Mouse (Mus musculus) embryonic facial prominence, embryonic 11.5 days (tissue): ENCODE data around the gene Pibf1. TPM values are rescaled to one million over a fixed set of nuclear protein-coding genes. Genes with fewer than 3 reads are reported as not detected.

Experiments used
- ATAC-seq: fragments of 200-750 bp; cut with Nextera tagmentation; replicated peaks from 2 replicates; pipeline ENCODE4 v1.8.0; 2017; ENCODE audit warnings: low read depth; ENCODE audit not compliant: insufficient number of reproducible peaks, low FRiP score, low TSS enrichment
- DNase-seq: peaks from one replicate; pipeline ENCODE4 v3.0.0-alpha.2; 2015; ENCODE audit warnings: low spot score
- H3K27ac ChIP-seq: fragments of 300-500 bp; sonication (generic); replicated peaks from 2 replicates; pipeline ENCODE4 v1.5.1; 2014; ENCODE audit warnings: mild to moderate bottlenecking, low read depth, low read length, control low read depth
- H3K27me3 ChIP-seq: fragments of 300-500 bp; sonication (generic); 2 replicates; pipeline ENCODE4 v1.6.1; 2014; ENCODE audit warnings: mild to moderate bottlenecking, low read length, moderate library complexity, mixed read lengths; ENCODE audit not compliant: control insufficient read depth, insufficient read depth
- H3K36me3 ChIP-seq: fragments of 300-500 bp; sonication (generic); replicated peaks from 2 replicates; pipeline ENCODE4 v1.6.1; 2014; ENCODE audit warnings: low read depth, mild to moderate bottlenecking, low read length, moderate library complexity, mixed read lengths; ENCODE audit not compliant: control insufficient read depth, insufficient read depth
- H3K4me1 ChIP-seq: fragments of 300-500 bp; sonication (generic); 2 replicates; pipeline ENCODE4 v1.6.1; 2014; ENCODE audit warnings: low read length, mixed read lengths; ENCODE audit not compliant: control insufficient read depth, insufficient read depth
- H3K4me2 ChIP-seq: fragments of 300-500 bp; sonication (generic); 2 replicates; pipeline ENCODE4 v1.6.1; 2014; ENCODE audit warnings: low read depth, mild to moderate bottlenecking, control low read depth, low read length, moderate library complexity
- H3K4me3 ChIP-seq: fragments of 300-500 bp; sonication (generic); 2 replicates; pipeline ENCODE4 v1.5.1; 2014; ENCODE audit warnings: low read depth, low read length, control low read depth
- H3K9ac ChIP-seq: fragments of 300-500 bp; sonication (generic); replicated peaks from 2 replicates; pipeline ENCODE4 v1.6.1; 2014; ENCODE audit warnings: mild to moderate bottlenecking, control low read depth, low read length
- H3K9me3 ChIP-seq: fragments of 300-500 bp; sonication (generic); replicated peaks from 2 replicates; pipeline ENCODE4 v1.6.1; 2016; ENCODE audit warnings: mild to moderate bottlenecking, low read length, inconsistent platforms, mixed read lengths; ENCODE audit not compliant: control insufficient read depth
- WGBS: fragments of 180-500 bp; shearing (Covaris S2); extraction: QIAGEN DNeasy Blood & Tissue Kit; methylation state at CpG from one replicate; pipeline ENCODE4 v1.1.7; 2014; 5-methylcytosine and 5-hydroxymethylcytosine counted together
- polyA plus RNA-seq: library from polyadenylated mRNA; unstranded; fragments of >200 nt; fragmentation: Nextera tagmentation; extraction: Ambion mirVana; gene quantifications from 2 replicates; pipeline ENCODE4 v1.2.1, GENCODE M21; 2014

The Pibf1 gene
- polyA plus RNA-seq, 1 experiment from 2014 or later = 28.1 TPM

DNA sequence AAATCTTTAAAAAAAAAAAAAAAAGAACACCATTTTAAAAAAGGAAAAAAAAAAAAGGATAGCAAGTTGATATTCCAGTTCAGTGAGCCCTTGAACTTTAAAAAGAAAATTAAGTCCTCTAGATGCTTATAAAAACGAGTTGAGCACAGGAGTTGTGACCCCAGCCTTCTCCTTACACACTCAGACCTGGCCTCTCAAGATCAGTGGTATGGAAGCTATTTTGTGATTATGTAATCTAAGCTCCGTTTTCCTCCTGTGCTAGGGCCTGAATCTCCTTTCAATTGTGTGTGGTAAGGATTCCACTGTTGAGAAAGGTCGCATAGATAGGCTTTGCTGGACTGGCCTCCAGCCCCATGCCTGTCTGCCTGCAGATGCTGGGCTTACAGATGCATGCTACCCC lies 145.3 kb downstream of the Pibf1 start:
- no peak overlapping the region for H3K4me3 ChIP-seq
- peak; percentile 11 for DNase-seq
- no peak overlapping the region for H3K9ac ChIP-seq
- H3K27ac ChIP-seq = no peak overlapping the region
- H3K4me2 ChIP-seq = no peak overlapping the region
- no peaks in the 10 kb centered on the region for H3K4me1 ChIP-seq
- H3K9me3 ChIP-seq = no peaks in the 10 kb centered on the region
- H3K36me3 ChIP-seq = no peaks in the 10 kb centered on the region
- WGBS = 45% methylated on average over 3 of the region's 3 CpGs
- H3K27me3 ChIP-seq = no peaks in the 10 kb centered on the region
- ATAC-seq = no peak

DNA sequence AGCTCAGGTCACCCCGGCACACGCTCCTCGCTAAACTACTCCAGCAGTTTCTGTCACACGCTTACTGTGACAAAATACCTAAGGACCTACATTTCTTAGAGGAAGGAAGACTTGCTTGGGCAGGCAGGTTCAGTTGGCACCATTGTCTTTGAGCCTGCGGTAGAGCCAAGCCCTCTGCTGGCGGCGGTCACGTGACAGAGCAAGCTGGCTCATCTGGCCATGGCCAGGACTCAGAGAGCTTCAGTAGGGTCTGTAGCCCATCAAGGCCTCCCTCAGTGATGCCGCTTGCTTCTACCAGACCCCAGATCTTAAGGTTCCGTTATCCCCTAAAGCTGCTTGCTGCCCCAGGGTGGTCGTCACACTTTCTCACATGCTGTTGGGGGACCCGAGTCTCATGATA lies 162.8 kb downstream of the Pibf1 start:
- 91% methylated on average over 12 of the region's 12 CpGs for WGBS
- H3K9ac ChIP-seq = no peak overlapping the region
- no peak for DNase-seq
- H3K9me3 ChIP-seq = no peaks in the 10 kb centered on the region
- ATAC-seq = no peak
- H3K27ac ChIP-seq = no peak overlapping the region
- H3K4me2 ChIP-seq = no peak overlapping the region
- H3K36me3 ChIP-seq = no peaks in the 10 kb centered on the region
- H3K4me3 ChIP-seq = no peak overlapping the region
- no peaks in the 10 kb centered on the region for H3K4me1 ChIP-seq
- H3K27me3 ChIP-seq = no peaks in the 10 kb centered on the region

DNA sequence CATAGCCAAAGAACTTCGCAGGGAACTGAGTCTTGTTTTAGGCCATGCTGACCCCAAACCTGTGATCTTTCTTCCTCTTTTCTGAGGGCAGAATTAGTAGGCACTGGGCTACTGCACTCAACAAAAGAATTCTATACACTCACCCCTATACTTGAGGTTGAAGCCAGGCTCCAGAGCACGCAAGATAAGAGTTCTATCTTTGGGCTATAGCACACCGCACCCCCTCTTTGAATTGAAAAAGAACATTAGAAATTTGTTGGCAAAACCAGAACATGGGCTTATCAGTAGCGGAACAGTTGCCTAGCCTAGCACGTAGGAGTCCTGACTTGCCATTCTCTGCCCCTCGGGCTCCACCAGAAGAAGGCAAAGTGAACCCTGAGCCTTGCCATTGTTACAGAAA lies 164.6 kb downstream of the Pibf1 start:
- no peak for DNase-seq
- 96% methylated on average over 6 of the region's 6 CpGs for WGBS

DNA sequence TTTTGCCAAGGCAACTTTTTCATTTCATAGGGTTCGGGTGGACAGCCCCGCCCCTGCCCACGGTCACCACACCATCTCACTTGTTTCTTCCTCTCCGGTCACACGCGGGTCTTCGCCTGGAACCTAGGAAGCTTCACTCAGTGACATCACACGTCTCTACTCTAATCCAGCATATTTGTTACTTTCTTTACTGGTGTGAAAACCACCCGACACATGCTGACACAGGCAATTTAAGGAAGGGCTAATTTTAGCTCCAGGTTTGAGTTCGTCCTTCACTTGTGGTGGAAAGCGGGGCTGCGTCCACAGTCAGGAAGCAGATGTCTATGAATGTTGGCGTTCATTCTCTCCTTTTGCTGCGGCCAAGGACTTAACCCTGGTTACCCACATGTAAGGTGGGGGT lies 166.6 kb downstream of the Pibf1 start:
- WGBS = 93% methylated on average over 14 of the region's 14 CpGs
- Histone ChIP-seq H3K4me2 (no peak overlapping the region), H3K27me3 (no peaks in the 10 kb centered on the region), H3K36me3 (no peaks in the 10 kb centered on the region), H3K9me3 (no peaks in the 10 kb centered on the region), H3K9ac (no peak overlapping the region), H3K27ac (no peak overlapping the region), H3K4me1 (no peaks in the 10 kb centered on the region), H3K4me3 (no peak overlapping the region)
- ATAC-seq (no peak), DNase-seq (no peak)

More for the DNA sequence above, 164.6 kb downstream of the Pibf1 start:
- no peak overlapping the region for H3K9ac ChIP-seq
- H3K4me3 ChIP-seq = no peak overlapping the region
- no peak overlapping the region for H3K27ac ChIP-seq
- no peaks in the 10 kb centered on the region for H3K4me1 ChIP-seq
- H3K9me3 ChIP-seq = no peaks in the 10 kb centered on the region
- H3K4me2 ChIP-seq = no peak overlapping the region
- H3K27me3 ChIP-seq = no peaks in the 10 kb centered on the region
- H3K36me3 ChIP-seq = no peaks in the 10 kb centered on the region
- no peak; the same call in 1 of the 2 replicates for ATAC-seq

DNA sequence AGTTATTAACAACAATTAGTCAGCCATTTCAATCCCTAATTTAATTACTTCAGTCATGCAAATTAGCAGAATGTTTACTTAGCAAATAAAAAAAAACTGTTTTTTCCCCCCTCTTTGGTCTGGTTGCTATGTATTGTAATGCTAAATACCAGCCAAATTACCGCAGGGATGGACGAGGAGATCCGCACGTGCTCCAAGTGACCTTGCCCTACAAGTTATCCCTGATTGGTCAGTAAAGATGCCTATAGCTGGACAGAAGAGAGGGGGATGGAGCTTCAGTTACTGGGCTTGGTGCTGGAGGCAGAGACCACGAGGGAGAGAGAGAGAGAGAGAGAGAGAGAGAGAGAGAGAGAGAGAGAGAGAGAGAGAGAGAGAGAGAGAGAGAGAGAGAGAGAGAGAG lies 167.5 kb downstream of the Pibf1 start:
- Histone ChIP-seq H3K9ac (no peak overlapping the region), H3K27ac (no peak overlapping the region), H3K27me3 (no peaks in the 10 kb centered on the region), H3K4me3 (no peak overlapping the region), H3K4me2 (no peak overlapping the region), H3K4me1 (no peaks in the 10 kb centered on the region), H3K9me3 (no peaks in the 10 kb centered on the region), H3K36me3 (no peaks in the 10 kb centered on the region)
- ATAC-seq = no peak
- DNase-seq = no peak
- 58% methylated on average over 5 of the region's 5 CpGs for WGBS

DNA sequence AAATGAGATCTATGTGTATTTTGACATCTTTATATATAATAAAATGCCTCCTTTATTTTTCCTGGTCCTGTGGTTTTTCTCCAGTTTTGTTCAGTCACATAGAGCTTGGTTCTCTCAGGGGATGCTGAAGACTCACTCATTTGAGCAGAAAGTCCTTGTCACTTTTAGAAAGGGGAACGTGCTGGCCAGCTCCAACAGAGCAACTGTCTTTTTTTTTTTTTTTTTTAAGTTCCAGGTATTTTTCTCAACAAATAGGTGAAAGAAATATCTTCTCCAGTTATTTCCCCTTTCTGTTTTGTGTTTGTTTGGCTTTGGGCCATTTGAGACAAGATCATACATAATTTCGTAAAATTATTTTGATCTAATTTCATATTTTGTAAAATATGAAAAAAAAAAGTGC lies 174.8 kb downstream of the Pibf1 start:
- no peak for ATAC-seq
- H3K27ac ChIP-seq = no peak overlapping the region
- no peaks in the 10 kb centered on the region for H3K4me1 ChIP-seq
- no peaks in the 10 kb centered on the region for H3K9me3 ChIP-seq
- DNase-seq = no peak
- H3K4me3 ChIP-seq = no peak overlapping the region
- H3K36me3 ChIP-seq = no peaks in the 10 kb centered on the region
- H3K4me2 ChIP-seq = no peak overlapping the region
- WGBS = 68% methylated on average over 2 of the region's 2 CpGs
- H3K27me3 ChIP-seq = no peaks in the 10 kb centered on the region
- H3K9ac ChIP-seq = no peak overlapping the region

DNA sequence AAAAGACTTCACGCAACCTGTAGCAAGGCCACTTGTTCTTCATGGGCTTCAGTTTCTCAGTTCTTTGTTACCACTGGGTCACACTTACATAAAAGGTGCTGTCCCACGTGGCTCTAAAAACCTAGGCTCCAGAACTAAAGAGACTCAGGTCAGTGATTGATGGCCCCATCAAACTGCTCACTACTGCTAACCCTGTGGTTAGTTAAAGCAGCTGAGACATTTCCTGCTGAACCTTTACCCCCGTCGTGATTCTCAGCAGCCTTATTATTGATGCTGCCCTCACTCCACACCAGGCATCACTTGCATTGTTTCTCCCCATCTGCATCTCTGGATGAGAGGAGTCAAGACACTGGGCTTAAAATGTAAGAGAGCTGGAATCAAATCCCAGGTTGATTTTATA lies 176.6 kb downstream of the Pibf1 start:
- WGBS = 50% methylated on average over 4 of the region's 4 CpGs
- Histone ChIP-seq H3K27me3 (no peaks in the 10 kb centered on the region), H3K4me3 (no peak overlapping the region), H3K36me3 (no peaks in the 10 kb centered on the region), H3K9me3 (no peaks in the 10 kb centered on the region), H3K4me1 (no peaks in the 10 kb centered on the region), H3K27ac (no peak overlapping the region), H3K9ac (no peak overlapping the region), H3K4me2 (no peak overlapping the region)
- DNase-seq (no peak), ATAC-seq (no peak)

DNA sequence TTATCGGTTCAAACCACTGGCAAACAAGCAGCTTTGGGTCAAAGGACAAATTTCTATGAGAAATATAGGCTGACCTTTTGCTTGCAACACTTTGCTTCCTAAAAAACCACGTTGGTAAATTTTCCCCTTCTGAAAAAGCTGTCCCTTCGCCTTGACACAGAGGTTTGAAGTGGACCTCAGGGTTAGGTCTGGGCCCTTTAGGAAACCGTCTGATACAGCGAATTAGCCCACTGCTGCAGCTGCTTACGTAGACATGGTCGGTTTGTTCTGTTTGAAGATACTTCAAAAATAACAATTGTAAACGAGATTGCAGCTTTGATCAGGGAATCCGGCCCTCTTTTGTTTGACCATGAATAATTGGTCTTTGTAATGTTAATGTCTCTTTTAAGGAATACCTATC lies 179.1 kb downstream of the Pibf1 start:
- no peak for ATAC-seq
- no peak overlapping the region for H3K4me2 ChIP-seq

More for the DNA sequence above, 179.1 kb downstream of the Pibf1 start:
- Histone ChIP-seq H3K36me3 (no peaks in the 10 kb centered on the region), H3K27me3 (no peaks in the 10 kb centered on the region), H3K4me3 (no peak overlapping the region), H3K27ac (no peak overlapping the region), H3K9ac (no peak overlapping the region), H3K9me3 (no peaks in the 10 kb centered on the region), H3K4me1 (no peaks in the 10 kb centered on the region)
- no peak for DNase-seq
- WGBS = 24% methylated on average over 9 of the region's 9 CpGs
